Mouse (Mus musculus) lung, postnatal 10 days (tissue): ENCODE results near the gene Peli1.
A peak's percentile ranks its signal among the peaks of the same experiment; 100 is the strongest.

Experiments used
- DNase-seq: peaks from one replicate; pipeline ENCODE4 v3.0.0; 2021

Peli1 gene

DNA sequence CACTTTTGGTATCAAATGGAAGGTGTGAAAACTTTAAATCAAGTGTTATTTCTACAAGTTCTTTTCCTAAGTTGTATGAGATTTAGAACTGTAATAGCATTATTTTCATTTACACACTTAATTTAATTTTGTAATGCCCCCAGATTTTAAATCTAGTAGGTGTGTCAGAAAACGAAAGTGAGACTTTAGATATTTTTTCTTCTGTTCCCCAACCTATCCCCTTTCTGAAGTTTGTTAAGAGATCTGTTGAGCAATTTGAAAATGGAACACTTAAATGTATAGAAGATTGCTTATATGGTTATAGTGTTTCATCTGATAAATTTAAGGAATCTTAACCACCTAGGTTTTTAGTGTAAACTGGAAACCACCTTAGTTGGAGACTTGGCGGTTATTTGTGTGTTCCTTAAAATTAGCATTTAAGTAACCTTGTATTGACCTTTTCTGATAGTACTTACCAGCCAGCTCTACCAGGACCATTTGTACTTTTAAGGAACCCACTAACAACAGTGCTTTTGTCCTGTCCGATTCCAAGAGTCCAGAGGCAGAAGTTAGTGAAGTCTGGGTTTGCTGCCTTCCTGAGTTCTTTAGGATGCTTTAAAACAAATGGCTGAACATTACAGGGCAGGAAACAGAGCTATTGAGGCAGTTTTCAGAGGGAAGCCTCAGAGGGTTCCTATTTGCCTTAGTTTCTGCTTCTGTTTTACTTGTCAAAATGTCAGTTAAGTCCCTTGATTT lies 2.2 kb downstream of the Peli1 start:
- DNase-seq: no peak

DNA sequence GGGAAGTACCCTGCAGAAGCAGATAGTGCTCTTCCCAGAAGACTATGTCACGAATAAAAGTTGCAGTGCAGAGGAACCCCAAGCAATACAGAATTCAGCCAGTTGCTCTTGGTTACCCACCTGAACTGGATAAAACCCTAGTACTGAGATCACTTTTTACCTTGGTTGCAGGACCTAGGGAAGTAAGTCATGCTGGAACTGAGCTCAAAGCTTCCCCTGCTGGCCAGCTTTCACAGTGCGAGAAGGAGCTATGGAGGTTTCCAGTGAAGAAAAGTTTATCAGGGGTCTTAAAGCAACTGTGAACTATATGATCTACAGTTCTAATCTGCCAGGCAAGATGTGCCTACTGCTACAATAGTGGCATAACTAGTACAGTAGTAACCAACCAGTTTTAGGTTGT lies 5.5 kb downstream of the Peli1 start:
- peak; percentile 27 for DNase-seq

DNA sequence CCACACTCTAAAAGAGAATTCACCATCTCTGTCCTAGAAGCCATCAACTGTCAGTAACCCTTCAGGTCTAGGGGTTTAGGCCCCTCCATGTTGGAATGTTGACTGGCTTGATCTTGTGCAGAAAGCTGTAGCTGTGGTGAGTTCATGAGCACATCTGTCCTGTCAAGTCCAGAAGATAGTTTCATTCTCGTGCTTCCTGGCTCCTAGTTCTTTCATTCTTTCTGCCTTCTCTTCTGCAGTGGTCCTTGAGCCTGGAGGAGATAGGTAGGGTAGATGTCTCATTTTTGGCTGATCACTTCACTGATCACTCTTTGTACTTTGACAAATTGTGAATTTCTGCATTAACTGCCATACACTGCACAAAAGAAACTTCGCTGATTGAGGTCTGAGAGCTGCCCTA lies 7.4 kb downstream of the Peli1 start:
- DNase-seq: no peak

DNA sequence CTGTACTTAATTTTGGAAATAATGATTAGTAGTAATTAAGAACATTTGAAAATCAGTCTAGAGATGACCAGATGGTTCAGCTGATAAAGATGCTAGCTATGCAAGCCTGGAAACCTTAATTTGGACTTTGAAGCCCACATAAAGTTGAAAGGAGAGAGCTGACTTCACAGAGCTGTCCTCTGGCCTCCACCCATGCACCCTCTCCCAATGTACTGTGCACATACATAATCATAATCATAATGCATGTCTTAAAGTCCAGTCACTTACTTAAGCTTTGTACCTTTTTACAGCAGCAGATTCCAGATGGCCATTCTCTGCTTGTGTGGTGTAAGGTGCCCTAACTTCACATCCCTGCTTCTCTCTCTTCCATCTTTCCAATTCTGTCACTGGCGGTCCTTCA lies 9.6 kb downstream of the Peli1 start:
- DNase-seq: no peak

DNA sequence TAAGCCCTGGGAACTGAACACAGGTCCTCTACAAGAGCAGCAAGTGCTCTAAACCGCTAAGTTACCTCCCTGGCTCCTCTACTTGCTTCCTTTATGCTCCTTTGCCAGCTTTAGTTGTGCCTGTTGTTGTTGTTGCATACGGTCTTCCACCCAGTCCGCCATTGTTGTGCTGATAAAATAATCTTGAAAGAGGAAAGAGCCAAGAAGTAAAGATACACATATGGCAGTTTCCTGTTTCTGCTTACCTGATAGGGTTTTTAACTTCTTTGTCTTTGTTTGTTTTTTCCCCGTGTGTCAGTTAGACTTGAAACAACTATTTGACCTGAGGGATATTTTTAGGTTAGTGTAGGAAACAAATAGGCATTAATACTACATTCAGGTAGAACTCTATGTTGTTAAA lies 10.2 kb downstream of the Peli1 start:
- no peak for DNase-seq

DNA sequence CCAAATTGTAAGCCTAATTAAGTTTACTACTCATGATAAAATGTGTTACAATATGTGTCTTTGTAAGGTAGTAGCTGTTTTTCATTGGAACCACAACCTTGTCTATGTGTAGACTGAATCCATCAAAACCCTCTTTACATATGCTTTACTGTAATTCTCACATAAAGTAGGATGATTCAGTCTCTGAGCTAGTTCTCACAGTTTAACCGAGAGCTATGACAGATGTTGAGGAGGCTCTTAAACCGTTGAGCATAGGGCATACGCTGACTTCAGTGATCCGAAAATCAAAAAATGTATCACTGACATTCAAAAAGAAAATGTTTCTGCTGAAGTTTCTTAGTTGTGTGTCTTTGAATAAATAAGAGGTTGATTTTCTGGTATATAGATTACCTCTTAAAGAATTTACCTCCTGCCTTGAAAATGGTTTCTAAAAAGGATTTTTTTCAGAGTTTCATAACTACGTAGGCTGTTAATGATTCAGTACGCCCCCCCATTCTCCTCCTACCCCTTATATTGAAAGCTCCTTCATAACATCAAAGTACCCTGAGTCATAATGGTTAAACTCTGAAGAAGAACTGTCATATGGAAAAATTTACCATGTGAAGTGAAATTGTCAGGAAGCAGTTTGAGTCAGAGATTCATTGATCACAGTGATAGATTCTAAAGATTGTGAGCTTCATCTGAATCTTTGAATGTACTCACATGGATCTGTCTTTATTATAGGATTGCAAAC lies 11.3 kb downstream of the Peli1 start:
- DNase-seq: no peak

DNA sequence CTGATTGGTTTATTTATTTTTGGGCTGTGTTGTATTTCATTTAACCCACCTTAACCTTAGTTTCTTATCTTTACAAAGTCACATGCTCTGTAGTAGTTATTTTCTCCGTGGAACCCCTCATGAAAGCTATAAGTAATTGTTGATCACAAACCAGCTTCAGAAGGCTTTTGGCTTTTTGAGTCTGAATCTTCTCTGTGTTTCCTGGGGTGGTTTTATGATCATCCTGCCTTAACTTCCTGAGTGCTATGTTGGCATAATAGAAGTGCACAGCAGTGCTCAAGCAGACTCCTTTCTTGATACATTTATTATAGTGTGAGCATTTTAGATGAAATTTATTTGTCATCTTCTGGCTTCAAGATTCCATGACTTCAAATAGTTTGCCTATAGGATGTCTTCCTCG lies 12.1 kb downstream of the Peli1 start:
- DNase-seq: no peak

DNA sequence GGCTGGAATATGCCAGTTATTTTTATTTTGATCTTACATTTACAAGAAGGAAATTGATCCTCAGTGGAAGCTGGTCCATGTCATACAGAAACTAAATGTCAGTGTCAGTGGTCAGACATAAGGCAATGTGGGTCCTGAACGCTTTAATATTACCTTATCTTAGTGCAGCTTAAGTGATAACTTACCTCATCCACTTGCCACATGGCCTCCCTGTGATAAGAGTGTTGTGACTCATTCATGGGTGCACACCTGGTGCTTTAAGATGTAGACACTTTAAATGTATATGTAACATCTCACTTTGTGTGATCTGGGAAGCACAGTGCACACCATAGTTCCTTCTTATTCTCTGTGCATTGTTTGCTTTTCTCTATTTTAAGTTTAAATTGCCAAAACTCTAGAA lies 14.3 kb downstream of the Peli1 start:
- DNase-seq: no peak

DNA sequence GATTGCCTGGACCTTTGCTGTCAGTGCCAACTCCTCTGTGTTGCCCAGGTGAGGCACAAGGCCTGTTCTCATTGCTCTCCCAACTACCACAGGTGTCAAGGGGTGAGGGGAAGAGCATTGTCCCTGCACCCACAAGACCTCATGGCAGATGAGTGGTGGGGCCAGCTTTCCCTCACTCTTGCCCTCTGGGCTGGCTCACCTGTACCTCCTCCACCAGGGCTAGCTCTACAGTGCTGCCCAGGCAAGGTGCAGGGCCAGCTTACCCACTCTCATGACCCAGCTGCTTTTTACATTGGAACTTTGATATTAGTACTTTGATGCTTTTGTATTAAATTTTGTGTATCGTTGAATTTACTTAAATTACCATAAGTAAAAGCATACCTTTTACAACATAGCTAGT lies 16.0 kb downstream of the Peli1 start:
- DNase-seq: no peak

DNA sequence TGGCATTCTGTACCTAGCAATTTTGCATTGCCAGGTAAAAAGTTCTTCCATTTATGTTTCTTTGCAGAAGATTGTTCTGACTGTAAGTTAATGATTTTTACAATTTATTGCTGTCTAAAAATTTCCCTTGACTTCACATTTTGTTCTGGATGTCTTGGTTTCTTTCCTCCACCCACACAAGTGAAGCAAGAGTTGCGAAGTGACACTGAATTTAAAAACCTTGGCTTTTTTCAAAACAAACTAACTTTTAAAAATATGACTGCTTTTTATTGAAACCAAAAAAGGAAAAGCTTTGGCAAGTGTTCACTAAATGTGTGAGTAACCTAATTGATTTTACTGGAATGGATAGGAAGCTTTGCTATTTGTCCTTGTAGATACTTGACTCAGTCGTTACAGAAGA lies 18.2 kb downstream of the Peli1 start:
- no peak for DNase-seq

DNA sequence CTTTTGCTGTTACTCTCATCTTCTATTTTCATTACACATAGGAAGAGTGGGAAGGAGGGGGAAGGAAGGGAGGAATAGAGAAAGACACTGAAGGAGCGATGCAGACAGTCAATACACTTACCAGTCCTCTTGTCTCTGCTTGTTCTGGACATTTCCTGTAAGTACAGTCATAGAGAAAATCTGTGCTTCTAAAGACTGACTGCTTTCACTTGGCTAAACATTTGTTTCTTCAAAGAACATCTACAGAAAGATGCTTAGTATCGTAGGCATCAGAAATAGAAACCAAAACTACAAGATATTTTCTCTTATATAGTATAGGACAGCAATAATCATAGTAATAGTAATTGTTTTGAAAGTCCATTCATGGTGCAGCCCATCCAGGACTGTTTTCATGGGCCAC lies 23.4 kb downstream of the Peli1 start:
- no peak for DNase-seq

DNA sequence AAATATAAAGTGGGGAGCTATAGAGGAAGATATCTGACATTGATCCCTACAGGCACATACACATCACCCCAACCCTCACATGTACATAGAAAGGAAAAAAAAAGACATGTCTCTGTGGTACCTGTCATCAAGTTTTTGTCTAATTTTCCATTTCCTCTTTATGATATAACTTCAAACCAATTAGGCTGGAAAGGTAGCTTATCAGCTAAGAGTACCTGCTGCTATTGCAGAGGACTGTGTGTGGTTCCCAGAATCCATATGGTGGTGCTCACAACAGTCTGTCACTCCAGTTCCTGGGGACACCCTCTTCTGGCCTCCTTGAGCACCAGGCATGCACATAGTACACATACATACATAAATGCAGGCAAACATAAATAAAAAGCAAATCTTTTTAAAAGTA lies 24.7 kb downstream of the Peli1 start:
- no peak for DNase-seq

DNA sequence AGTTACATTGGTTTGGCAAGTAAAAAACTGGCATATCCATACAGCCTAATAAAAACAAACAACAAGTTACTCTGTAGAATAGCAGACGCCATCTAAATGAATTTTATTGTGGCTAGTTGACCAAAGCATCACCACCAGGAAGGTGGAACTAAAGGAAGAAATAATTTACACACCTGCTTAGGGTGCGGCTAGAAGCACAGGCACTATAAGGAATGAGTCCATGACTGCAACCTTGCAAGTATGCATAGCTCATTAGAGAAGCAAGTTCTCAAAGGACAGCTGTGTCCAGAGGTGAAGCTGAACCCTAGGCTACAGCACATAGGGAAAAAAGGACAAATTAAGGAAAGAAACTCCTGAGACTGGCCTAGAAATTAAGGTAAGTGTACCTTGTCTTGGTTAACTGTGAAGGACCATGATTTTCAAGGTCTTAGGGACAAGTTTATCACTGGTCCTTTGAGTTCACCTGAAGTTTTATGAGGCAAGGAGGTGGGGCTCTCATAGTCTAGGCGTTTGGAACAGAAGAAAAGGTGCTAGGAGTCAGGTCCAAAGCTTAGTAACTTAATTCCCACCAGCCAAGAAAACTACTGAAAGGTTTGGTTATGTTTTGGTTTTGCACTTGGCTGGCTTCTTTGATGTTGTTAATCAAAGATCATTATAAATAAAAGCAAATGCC lies 25.7 kb downstream of the Peli1 start:
- DNase-seq: no peak

DNA sequence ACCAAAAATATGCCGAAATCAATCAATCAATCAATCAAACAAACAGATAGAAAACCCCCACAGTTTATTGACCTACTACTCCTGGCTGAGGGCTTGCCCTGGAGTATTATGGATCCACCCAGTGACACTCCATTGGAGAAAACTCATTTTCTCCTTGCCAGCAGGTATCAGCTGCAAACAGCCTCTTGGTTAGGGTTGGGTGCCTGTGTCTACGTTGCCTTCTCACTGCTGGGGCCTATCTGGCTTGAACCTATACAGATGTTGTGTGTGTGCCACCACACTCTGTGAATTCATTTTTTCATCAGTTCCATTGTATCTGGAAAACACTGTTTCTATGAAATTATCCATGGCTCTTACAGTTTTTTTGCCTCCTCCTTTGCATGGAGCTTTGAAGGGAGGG lies 30.6 kb downstream of the Peli1 start:
- no peak for DNase-seq

DNA sequence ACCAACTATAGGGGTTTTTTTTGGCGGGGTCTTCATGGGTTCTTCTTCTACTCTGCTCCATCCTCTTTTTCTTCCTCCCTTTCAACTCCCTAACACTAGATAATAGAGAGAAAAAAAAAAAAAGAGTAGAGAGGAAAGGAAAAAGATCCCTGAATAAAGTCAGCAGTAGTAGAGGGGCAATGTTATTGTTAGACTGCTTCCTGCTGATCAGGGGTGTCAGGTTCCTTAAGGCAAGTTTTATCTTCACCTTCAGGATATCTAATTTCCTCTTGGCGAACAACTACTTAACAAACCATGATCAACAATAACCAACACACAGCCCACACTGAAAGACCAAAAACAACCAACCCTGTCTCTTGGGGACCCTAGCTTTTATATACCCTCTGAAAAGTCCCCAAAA lies 31.3 kb downstream of the Peli1 start:
- DNase-seq: no peak

DNA sequence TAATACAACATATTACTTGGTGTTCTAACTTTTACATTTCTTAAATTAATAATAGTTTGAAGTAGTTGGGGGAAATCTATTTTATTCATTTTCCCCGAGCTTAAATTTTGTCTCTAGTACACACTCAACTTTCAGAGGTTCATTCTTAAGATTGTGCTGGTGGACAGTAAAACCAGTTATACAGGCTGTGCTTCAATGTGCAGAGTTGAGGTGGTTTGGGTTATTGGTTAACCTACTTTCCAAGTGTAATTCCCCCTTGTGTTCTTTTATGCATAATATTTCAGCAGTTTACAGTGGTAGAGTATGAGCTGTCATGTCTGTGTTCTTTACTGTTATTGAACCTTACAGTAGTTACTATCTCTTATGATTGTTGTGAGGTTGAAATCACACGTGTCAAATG lies 40.6 kb downstream of the Peli1 start:
- DNase-seq: no peak

DNA sequence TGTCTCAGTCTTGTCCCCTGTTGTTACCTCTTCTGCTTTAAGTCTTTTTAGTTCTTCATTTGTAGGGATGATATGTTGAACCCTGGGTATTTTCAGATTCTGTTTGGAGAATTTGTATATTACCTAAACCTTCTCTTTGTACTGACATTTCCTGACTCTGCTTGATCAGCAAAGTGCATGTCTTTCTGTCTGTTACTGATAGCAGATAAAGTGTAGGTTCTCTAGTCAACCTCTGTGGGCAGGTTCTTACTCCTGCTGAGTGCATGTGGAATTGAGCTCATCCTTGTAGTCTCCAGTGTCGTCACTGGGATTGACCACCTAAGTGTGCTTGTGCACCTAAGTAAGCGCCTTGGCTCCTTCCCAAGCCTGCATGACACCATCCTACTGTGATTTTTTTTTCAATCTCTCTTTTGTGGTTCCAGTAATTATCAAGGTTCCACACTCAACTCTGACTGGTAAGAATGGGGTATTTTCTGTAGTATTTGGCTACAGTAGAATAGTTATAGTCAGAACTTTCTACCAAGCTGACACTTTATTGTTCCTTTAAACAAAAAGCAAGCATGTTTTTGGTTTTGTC lies 43.9 kb downstream of the Peli1 start:
- no peak for DNase-seq

DNA sequence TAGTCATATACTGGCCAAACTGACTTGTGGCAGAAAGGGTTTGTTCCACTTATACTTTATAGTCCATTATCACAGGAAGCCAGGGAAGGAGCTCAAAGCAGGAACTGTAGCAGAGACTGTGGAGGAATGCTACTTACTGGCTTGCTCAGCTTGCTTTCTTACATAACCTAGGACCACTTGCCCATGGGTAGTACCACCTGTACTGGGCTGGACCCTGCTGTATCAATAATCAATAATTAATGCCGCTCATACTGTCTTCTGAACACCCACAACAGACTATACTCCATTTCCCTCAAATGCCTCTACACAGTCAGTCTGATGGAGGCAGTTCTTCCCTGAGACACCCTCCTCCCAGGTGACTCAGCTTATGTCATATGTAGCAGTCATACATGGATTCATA lies 48.4 kb downstream of the Peli1 start:
- no peak for DNase-seq

DNA sequence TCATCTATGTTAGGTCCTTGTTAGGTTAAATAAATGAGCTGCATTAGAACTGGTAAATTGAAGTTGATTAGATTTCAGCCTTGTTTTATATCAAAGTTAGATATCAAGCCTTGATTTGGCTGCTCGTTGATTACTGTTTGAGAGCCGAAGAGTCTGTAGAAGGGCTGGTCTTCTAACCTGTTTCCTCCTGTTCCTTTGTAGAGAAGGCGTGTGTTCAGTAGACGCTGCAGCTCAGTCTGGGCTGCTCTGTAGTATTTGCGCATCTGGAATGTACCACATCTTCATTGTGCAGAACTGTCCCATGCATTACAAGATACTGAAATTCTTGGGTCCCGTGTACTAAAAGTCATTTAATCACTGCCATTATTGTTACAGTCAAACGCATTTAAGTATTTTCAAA lies 50.2 kb downstream of the Peli1 start:
- no peak for DNase-seq

DNA sequence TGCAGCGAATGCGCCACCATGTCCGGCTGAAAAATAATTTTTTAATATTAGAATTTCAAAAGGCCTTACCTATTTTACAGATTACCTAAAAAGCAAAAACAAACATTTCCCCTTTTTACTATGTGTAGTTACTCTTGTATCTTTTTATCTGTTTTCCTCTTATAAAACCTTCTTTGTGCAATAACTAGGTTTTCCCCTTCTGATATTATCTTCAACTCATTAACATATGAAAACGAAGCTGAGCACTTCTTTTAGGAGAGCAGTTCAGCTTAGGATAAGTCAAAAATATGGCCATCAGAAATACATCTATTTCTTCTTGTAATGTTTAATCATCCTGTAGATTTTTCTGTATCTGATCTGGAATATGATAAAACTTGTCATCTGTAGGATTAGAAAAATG lies 50.7 kb downstream of the Peli1 start:
- no peak for DNase-seq

DNA sequence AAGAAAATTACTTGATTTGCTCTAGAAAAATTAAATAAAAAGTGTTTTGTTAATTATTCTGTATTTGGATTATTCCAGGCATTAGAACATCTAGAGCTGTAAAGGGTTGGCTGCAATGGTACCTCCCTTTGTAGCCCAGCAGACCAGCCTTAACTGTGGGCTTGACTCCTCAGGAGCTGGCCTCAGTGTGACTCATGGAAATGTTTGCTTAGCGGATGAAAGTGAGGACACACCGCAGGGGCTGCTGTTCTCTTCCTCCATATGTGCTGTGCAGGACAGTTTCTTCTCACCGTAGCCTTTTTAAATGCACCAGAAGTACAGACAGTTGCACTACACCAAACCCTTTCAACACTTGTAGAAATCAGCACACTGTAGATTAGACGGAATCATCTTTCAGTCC lies 58.4 kb downstream of the Peli1 start:
- no peak for DNase-seq

DNA sequence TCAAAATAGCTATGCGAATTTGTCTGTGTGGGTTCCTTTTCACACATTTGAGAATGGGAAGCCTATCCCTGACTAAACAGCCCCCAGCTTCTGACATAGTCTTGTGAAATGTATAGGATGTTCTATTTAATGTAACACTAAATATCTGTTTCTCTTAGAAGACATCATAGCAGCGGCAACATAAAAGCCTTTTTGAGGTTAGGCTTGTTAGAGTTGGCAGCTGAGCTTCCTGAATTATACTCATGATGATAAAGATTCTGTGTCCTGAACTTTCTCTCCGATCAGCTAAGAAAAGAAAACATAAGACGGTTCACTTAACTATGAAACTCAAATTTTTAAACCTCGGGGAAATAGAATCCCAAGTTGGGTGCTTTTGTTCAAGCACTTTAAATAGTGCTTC lies 59.2 kb downstream of the Peli1 start:
- DNase-seq: no peak

DNA sequence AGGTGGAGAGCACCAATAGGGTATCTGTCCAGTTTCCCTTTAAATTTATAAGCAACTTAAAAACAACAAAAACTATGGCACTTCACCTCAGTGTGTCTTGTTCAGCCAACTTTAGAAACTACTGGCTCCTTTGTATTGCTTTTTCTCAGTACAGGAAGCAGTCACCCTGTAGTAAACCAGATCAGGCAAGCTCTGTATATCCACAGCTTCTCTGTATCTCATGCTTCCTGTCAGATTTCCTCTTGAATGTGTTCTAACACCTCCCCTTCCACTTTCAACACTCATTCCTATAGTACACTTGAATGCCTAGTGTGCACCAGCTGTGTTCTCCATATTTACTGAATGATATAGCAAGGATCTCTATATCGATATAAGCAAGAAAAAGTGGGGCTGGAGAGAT lies 60.6 kb downstream of the Peli1 start:
- no peak for DNase-seq

DNA sequence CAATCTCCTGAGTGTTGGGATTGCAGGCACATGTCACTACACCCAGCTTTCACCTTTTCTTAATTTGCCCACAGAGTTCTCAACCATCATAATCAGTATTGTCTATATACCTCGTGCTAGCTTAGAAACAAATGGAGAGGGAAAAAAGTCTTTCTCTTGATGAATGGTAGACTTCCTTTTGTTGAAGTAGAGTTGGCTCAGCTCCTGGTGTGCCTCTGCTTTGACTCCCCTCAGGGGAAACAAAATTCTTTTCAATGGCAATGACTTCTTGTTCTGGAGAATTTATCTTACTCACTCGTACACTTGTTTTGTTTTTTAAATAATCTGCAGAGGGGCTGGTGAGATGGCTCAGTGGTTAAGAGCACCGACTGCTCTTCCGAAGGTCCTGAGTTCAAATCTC lies 62.0 kb downstream of the Peli1 start:
- DNase-seq: peak; percentile 20
